Mouse (Mus musculus) intestine, embryonic 16.5 days (tissue): ENCODE results near the gene Cryzl2. TPM values are rescaled to one million over a fixed set of nuclear protein-coding genes. Genes with fewer than 3 reads are reported as not detected.

Experiments
- ATAC-seq: fragments of 200-750 bp; cut with Nextera tagmentation; 2 replicates; pipeline ENCODE4 v1.8.0; 2017; ENCODE audit warnings: moderate TSS enrichment, moderate library complexity
- H3K27ac ChIP-seq: fragments of 300-500 bp; sonication (generic); 2 replicates; pipeline ENCODE4 v1.5.1; 2014; ENCODE audit warnings: mild to moderate bottlenecking, low read length
- H3K27me3 ChIP-seq: fragments of 300-500 bp; sonication (generic); replicated peaks from 2 replicates; pipeline ENCODE4 v1.6.1; 2014; ENCODE audit warnings: low read length, control low read depth, mixed read lengths; ENCODE audit not compliant: control insufficient read depth, insufficient read depth
- H3K36me3 ChIP-seq: fragments of 300-500 bp; sonication (generic); 2 replicates; pipeline ENCODE4 v1.6.1; 2014; ENCODE audit warnings: low read length, control low read depth; ENCODE audit not compliant: control insufficient read depth, insufficient read depth
- H3K4me1 ChIP-seq: fragments of 300-500 bp; sonication (generic); 2 replicates; pipeline ENCODE4 v1.6.1; 2014; ENCODE audit warnings: low read length, control low read depth, mixed read lengths; ENCODE audit not compliant: control insufficient read depth, insufficient read depth
- H3K4me2 ChIP-seq: fragments of 300-500 bp; sonication (generic); 2 replicates; pipeline ENCODE4 v1.6.1; 2014; ENCODE audit warnings: low read depth, low read length, control low read depth
- H3K4me3 ChIP-seq: fragments of 300-500 bp; sonication (generic); 2 replicates; pipeline ENCODE4 v1.5.1; 2014; ENCODE audit warnings: mild to moderate bottlenecking, low read length
- H3K9ac ChIP-seq: fragments of 300-500 bp; sonication (generic); 2 replicates; pipeline ENCODE4 v1.6.1; 2014; ENCODE audit warnings: low read depth, low read length
- H3K9me3 ChIP-seq: fragments of 300-500 bp; sonication (generic); 2 replicates; pipeline ENCODE4 v1.6.1; 2016; ENCODE audit warnings: low read length, control low read depth; ENCODE audit not compliant: control insufficient read depth
- WGBS: fragments of 180-500 bp; shearing (Covaris S2); extraction: QIAGEN DNeasy Blood & Tissue Kit; methylation state at CpG from one replicate; pipeline ENCODE4 v1.1.7; 2014; 5-methylcytosine and 5-hydroxymethylcytosine counted together
- polyA plus RNA-seq: library from polyadenylated mRNA; unstranded; fragments of >200 nt; fragmentation: Nextera tagmentation; extraction: Ambion mirVana; gene quantifications from 2 replicates; pipeline ENCODE4 v1.2.1, GENCODE M21; 2015

The Cryzl2 gene
- polyA plus RNA-seq, 1 experiment from 2014 or later: 12.7 TPM

- H3K4me3 ChIP-seq: no peak overlapping the region
- no peak overlapping the region for H3K4me2 ChIP-seq
- H3K9me3 ChIP-seq: no peaks in the 10 kb centered on the region
- no peak for ATAC-seq
- no peaks in the 10 kb centered on the region for H3K4me1 ChIP-seq
- no peak overlapping the region for H3K27ac ChIP-seq
- no peaks in the 10 kb centered on the region for H3K36me3 ChIP-seq
- H3K27me3 ChIP-seq: no peaks in the 10 kb centered on the region
- no peak overlapping the region for H3K9ac ChIP-seq
- 90% methylated on average over 4 of the region's 4 CpGs for WGBS
These were observed 25.8 kb downstream of the Cryzl2 start for GRCm38 (mm10) chr1:157484161-157484560.

- no peak overlapping the region for H3K9ac ChIP-seq
- WGBS: 87% methylated on average over 1 of the region's 1 CpGs
- no peaks in the 10 kb centered on the region for H3K36me3 ChIP-seq
- no peaks in the 10 kb centered on the region for H3K27me3 ChIP-seq
- H3K9me3 ChIP-seq: no peaks in the 10 kb centered on the region
- H3K27ac ChIP-seq: no peak overlapping the region
- H3K4me2 ChIP-seq: no peak overlapping the region
- no peaks in the 10 kb centered on the region for H3K4me1 ChIP-seq
- no peak for ATAC-seq
- no peak overlapping the region for H3K4me3 ChIP-seq
These were observed 42.3 kb downstream of the Cryzl2 start for GRCm38 (mm10) chr1:157500657-157501056.

- WGBS: 94% methylated on average over 6 of the region's 6 CpGs
- Histone ChIP-seq H3K4me2 (no peak overlapping the region), H3K9me3 (no peaks in the 10 kb centered on the region), H3K4me3 (no peak overlapping the region), H3K27me3 (no peaks in the 10 kb centered on the region), H3K9ac (no peak overlapping the region), H3K27ac (no peak overlapping the region), H3K36me3 (no peaks in the 10 kb centered on the region), H3K4me1 (no peaks in the 10 kb centered on the region)
- ATAC-seq: no peak
These were observed 43.1 kb downstream of the Cryzl2 start for GRCm38 (mm10) chr1:157501352-157501945.

GRCm38 (mm10) chr1:157503071-157503470, 44.7 kb downstream of the Cryzl2 start:
- H3K9ac ChIP-seq: no peak overlapping the region
- no peak overlapping the region for H3K27ac ChIP-seq
- no peaks in the 10 kb centered on the region for H3K4me1 ChIP-seq
- ATAC-seq: no peak
- H3K36me3 ChIP-seq: no peaks in the 10 kb centered on the region
- H3K27me3 ChIP-seq: no peaks in the 10 kb centered on the region
- WGBS: 68% methylated on average over 6 of the region's 6 CpGs
- no peaks in the 10 kb centered on the region for H3K9me3 ChIP-seq
- no peak overlapping the region for H3K4me2 ChIP-seq
- no peak overlapping the region for H3K4me3 ChIP-seq

GRCm38 (mm10) chr1:157506522-157506921, 48.1 kb downstream of the Cryzl2 start, which contains the start of gene Sec16b:
Gene Sec16b (plus strand): TSS chr1:157506728.
- WGBS: 40% methylated on average over 5 of the region's 5 CpGs
- Histone ChIP-seq H3K9me3 (no peaks in the 10 kb centered on the region), H3K27ac (peak within 1 kb of the TSS; percentile 39; the same call in 1 of the 2 replicates), H3K4me1 (no peaks in the 10 kb centered on the region), H3K4me2 (peak within 1 kb of the TSS; percentile 7; the same call in 1 of the 2 replicates), H3K36me3 (no peaks in the 10 kb centered on the region), H3K27me3 (no peaks in the 10 kb centered on the region), H3K4me3 (no peak within 1 kb of the TSS), H3K9ac (no peak within 1 kb of the TSS)
- no peak for ATAC-seq

GRCm38 (mm10) chr1:157506995-157507595, 48.7 kb downstream of the Cryzl2 start:
- Histone ChIP-seq H3K9ac (no peak overlapping the region), H3K4me1 (no peaks in the 10 kb centered on the region), H3K9me3 (no peaks in the 10 kb centered on the region), H3K27me3 (no peaks in the 10 kb centered on the region), H3K4me3 (no peak overlapping the region), H3K4me2 (peak overlapping the region; percentile 7; the same call in 1 of the 2 replicates), H3K27ac (peak overlapping the region; percentile 39; the same call in 1 of the 2 replicates), H3K36me3 (no peaks in the 10 kb centered on the region)
- WGBS: 47% methylated on average over 4 of the region's 4 CpGs
- ATAC-seq: no peak

GRCm38 (mm10) chr1:157507814-157508213, 49.4 kb downstream of the Cryzl2 start:
- 40% methylated on average over 5 of the region's 5 CpGs for WGBS

GRCm38 (mm10) chr1:157512690-157513448, 54.5 kb downstream of the Cryzl2 start:
- H3K27me3 ChIP-seq: no peaks in the 10 kb centered on the region
- no peak overlapping the region for H3K9ac ChIP-seq
- 61% methylated on average over 11 of the region's 11 CpGs for WGBS
- H3K36me3 ChIP-seq: no peaks in the 10 kb centered on the region
- no peak overlapping the region for H3K27ac ChIP-seq
- ATAC-seq: no peak
- H3K4me3 ChIP-seq: no peak overlapping the region
- no peaks in the 10 kb centered on the region for H3K4me1 ChIP-seq
- no peak overlapping the region for H3K4me2 ChIP-seq
- no peaks in the 10 kb centered on the region for H3K9me3 ChIP-seq

More at GRCm38 (mm10) chr1:157507814-157508213, 49.4 kb downstream of the Cryzl2 start:
- Histone ChIP-seq H3K9ac (no peak overlapping the region), H3K27ac (no peak overlapping the region), H3K4me2 (no peak overlapping the region), H3K36me3 (no peaks in the 10 kb centered on the region), H3K27me3 (no peaks in the 10 kb centered on the region), H3K9me3 (no peaks in the 10 kb centered on the region), H3K4me3 (no peak overlapping the region), H3K4me1 (no peaks in the 10 kb centered on the region)
- ATAC-seq: no peak

- no peak overlapping the region for H3K4me2 ChIP-seq
- H3K4me3 ChIP-seq: no peak overlapping the region
- H3K27ac ChIP-seq: no peak overlapping the region
- no peak for ATAC-seq
- no peaks in the 10 kb centered on the region for H3K36me3 ChIP-seq
- no peaks in the 10 kb centered on the region for H3K9me3 ChIP-seq
- no peaks in the 10 kb centered on the region for H3K4me1 ChIP-seq
- no peaks in the 10 kb centered on the region for H3K27me3 ChIP-seq
- no peak overlapping the region for H3K9ac ChIP-seq
- WGBS: 67% methylated on average over 9 of the region's 9 CpGs
These were observed 55.2 kb downstream of the Cryzl2 start for GRCm38 (mm10) chr1:157513559-157513958.
